In genomic region chr9:62318729-62319128, GRCm38 (mm10) we compare ENCODE assay signal across 36 mouse cellular contexts. TPM values are rescaled to one million over a fixed set of nuclear protein-coding genes. Genes with fewer than 3 reads are reported as not detected.
DNase-seq lines count a peak whose midpoint lies in the region; ATAC-seq and TF ChIP-seq lines count a peak whose summit lies in the region.
"Had no signal": no experiment of that assay in that cellular context is flagged by ENCODE, and none has a peak within 500 bp of the region (broad histone marks: within the 10 kb centered on the region; RNA-seq: fewer than 3 reads in every experiment).

No protein-coding gene starts in this region.

- H3K27me3 ChIP-seq in forebrain, postnatal 0 days (ENCODE audit: insufficient read depth, low read length): no peaks in the 10 kb centered on the region
- no peaks in the 10 kb centered on the region for H3K27me3 ChIP-seq in forebrain, embryonic 13.5 days
- no peaks in the 10 kb centered on the region for H3K27me3 ChIP-seq in kidney, postnatal 0 days (ENCODE audit: insufficient read depth, low read length)
- H3K27me3 ChIP-seq in kidney, embryonic 14.5 days (ENCODE audit: control insufficient read depth, insufficient read depth, low read length): no peaks in the 10 kb centered on the region
- H3K27me3 ChIP-seq in lung, postnatal 0 days (replicated peaks; ENCODE audit: insufficient read depth, low read length): no peaks in the 10 kb centered on the region
- H3K27me3 ChIP-seq: embryonic facial prominence, embryonic 13.5 days; heart, embryonic 15.5 days; hindbrain, embryonic 12.5 days; limb, embryonic 12.5 days; midbrain, embryonic 13.5 days had no signal

- H3K36me3 ChIP-seq in forebrain, postnatal 0 days (ENCODE audit: insufficient read depth): no peaks in the 10 kb centered on the region
- no peaks in the 10 kb centered on the region for H3K36me3 ChIP-seq in forebrain, embryonic 13.5 days (ENCODE audit: poor library complexity, severe bottlenecking)
- no peaks in the 10 kb centered on the region for H3K36me3 ChIP-seq in kidney, postnatal 0 days (ENCODE audit: insufficient read depth, low read length)
- H3K36me3 ChIP-seq in kidney, embryonic 14.5 days (ENCODE audit: control insufficient read depth, insufficient read depth, low read length): no peaks in the 10 kb centered on the region
- H3K36me3 ChIP-seq in lung, postnatal 0 days (ENCODE audit: insufficient read depth, low read length): no peaks in the 10 kb centered on the region
- H3K36me3 ChIP-seq: embryonic facial prominence, embryonic 13.5 days; forebrain, embryonic 10.5 days; heart, embryonic 10.5 days; heart, embryonic 15.5 days; hindbrain, embryonic 12.5 days; limb, embryonic 12.5 days; midbrain, embryonic 13.5 days had no signal

- H3K9ac ChIP-seq in forebrain, postnatal 0 days: no peak overlapping the region
- H3K9ac ChIP-seq in forebrain, embryonic 13.5 days: no peak overlapping the region
- no peak overlapping the region for H3K9ac ChIP-seq in kidney, postnatal 0 days (ENCODE audit: low read depth, low read length)
- no peak overlapping the region for H3K9ac ChIP-seq in kidney, embryonic 14.5 days (ENCODE audit: low read depth, low read length)
- no peak overlapping the region for H3K9ac ChIP-seq in lung, postnatal 0 days (replicated peaks; ENCODE audit: low read depth)
- H3K9ac ChIP-seq: embryonic facial prominence, embryonic 13.5 days; heart, embryonic 15.5 days; hindbrain, embryonic 12.5 days; limb, embryonic 12.5 days; midbrain, embryonic 13.5 days had no signal

- DNase-seq in forebrain, postnatal 0 days: no peak
- DNase-seq in kidney, postnatal 0 days (ENCODE audit: low spot score): no peak
- DNase-seq in lung, postnatal 0 days (ENCODE audit: low spot score): no peak
- DNase-seq in lung, postnatal 4 days: no peak
- no peak for DNase-seq in right cerebral cortex, postnatal 25 days
- DNase-seq: adrenal gland, postnatal 25 days; cerebellum, adult 11-12 months; cerebellum, postnatal 10 days; heart, postnatal 36 days; kidney, adult 18-20 months; kidney, postnatal 4 days; layer of hippocampus, adult 9-11 months; lung, postnatal 14 days had no signal

- H3K4me1 ChIP-seq in forebrain, postnatal 0 days (ENCODE audit: insufficient read depth): no peaks in the 10 kb centered on the region
- 0 out of 2 replicates have a peak, but pooled peaks cover 3% of the 10 kb centered on the region for H3K4me1 ChIP-seq in forebrain, embryonic 13.5 days
- no peaks in the 10 kb centered on the region for H3K4me1 ChIP-seq in kidney, postnatal 0 days (replicated peaks; ENCODE audit: insufficient read depth, low read length)
- no peaks in the 10 kb centered on the region for H3K4me1 ChIP-seq in kidney, embryonic 14.5 days (ENCODE audit: control insufficient read depth, insufficient read depth, low read length)
- H3K4me1 ChIP-seq in lung, postnatal 0 days (ENCODE audit: insufficient read depth, low read depth, low read length): no peaks in the 10 kb centered on the region
- H3K4me1 ChIP-seq: embryonic facial prominence, embryonic 13.5 days; forebrain, embryonic 10.5 days; heart, embryonic 10.5 days; heart, embryonic 15.5 days; hindbrain, embryonic 12.5 days; limb, embryonic 12.5 days; midbrain, embryonic 13.5 days had no signal

- no peak for TF ChIP-seq EP300 in lung, postnatal 0 days (IDR thresholded peaks at IDR 0.05)

- ATAC-seq in forebrain, postnatal 0 days: no peak
- no peak for ATAC-seq in forebrain, embryonic 13.5 days
- ATAC-seq in kidney, postnatal 0 days (replicated peaks; ENCODE audit: low FRiP score, low read depth): no peak
- ATAC-seq in kidney, embryonic 14.5 days (ENCODE audit: low FRiP score, low TSS enrichment): no peak
- ATAC-seq in lung, postnatal 0 days: no peak
- ATAC-seq: forebrain, embryonic 16.5 days; midbrain, embryonic 13.5 days had no signal

- WGBS in forebrain, postnatal 0 days: 83% methylated on average over 4 of the region's 4 CpGs
- 87% methylated on average over 4 of the region's 4 CpGs for WGBS in forebrain, embryonic 13.5 days
- WGBS in kidney, postnatal 0 days: 78% methylated on average over 4 of the region's 4 CpGs
- 84% methylated on average over 4 of the region's 4 CpGs for WGBS in kidney, embryonic 14.5 days
- WGBS in lung, postnatal 0 days: 68% methylated on average over 4 of the region's 4 CpGs

- H3K4me2 ChIP-seq in forebrain, postnatal 0 days (ENCODE audit: low read depth): no peak overlapping the region
- no peak overlapping the region for H3K4me2 ChIP-seq in forebrain, embryonic 13.5 days
- H3K4me2 ChIP-seq in kidney, postnatal 0 days (ENCODE audit: low read length): no peak overlapping the region
- no peak overlapping the region for H3K4me2 ChIP-seq in kidney, embryonic 14.5 days (replicated peaks; ENCODE audit: low read depth, low read length)
- no peak overlapping the region for H3K4me2 ChIP-seq in lung, postnatal 0 days (replicated peaks; ENCODE audit: low read depth, low read length)
- H3K4me2 ChIP-seq: embryonic facial prominence, embryonic 13.5 days; heart, embryonic 15.5 days; hindbrain, embryonic 12.5 days; limb, embryonic 12.5 days; midbrain, embryonic 13.5 days had no signal

- peak; percentile 36 for TF ChIP-seq CTCF in forebrain, postnatal 0 days (IDR thresholded peaks at IDR 0.05; ENCODE audit: low read depth)
- TF ChIP-seq CTCF in kidney, postnatal 0 days (IDR thresholded peaks at IDR 0.05; ENCODE audit: low read depth): peak; percentile 51
- peak; percentile 37 for TF ChIP-seq CTCF in lung, postnatal 0 days (IDR thresholded peaks at IDR 0.05)

- H3K9me3 ChIP-seq in forebrain, postnatal 0 days (ENCODE audit: low read length): no peaks in the 10 kb centered on the region
- peaks cover 8% of the 10 kb centered on the region for H3K9me3 ChIP-seq in forebrain, embryonic 13.5 days (replicated peaks)
- no peaks in the 10 kb centered on the region for H3K9me3 ChIP-seq in kidney, postnatal 0 days (replicated peaks; ENCODE audit: low read length)
- H3K9me3 ChIP-seq in kidney, embryonic 14.5 days (ENCODE audit: control insufficient read depth, low read length): no peaks in the 10 kb centered on the region
- no peaks in the 10 kb centered on the region for H3K9me3 ChIP-seq in lung, postnatal 0 days (ENCODE audit: low read length)
- H3K9me3 ChIP-seq: embryonic facial prominence, embryonic 13.5 days; heart, embryonic 10.5 days; midbrain, embryonic 13.5 days had no signal

- H3K4me3 ChIP-seq in forebrain, postnatal 0 days (ENCODE audit: low read depth, low read length): no peak overlapping the region
- no peak overlapping the region for H3K4me3 ChIP-seq in forebrain, embryonic 13.5 days
- no peak overlapping the region for H3K4me3 ChIP-seq in kidney, postnatal 0 days (replicated peaks; ENCODE audit: low read depth, low read length)
- no peak overlapping the region for H3K4me3 ChIP-seq in kidney, embryonic 14.5 days (ENCODE audit: low read length)
- no peak overlapping the region for H3K4me3 ChIP-seq in lung, postnatal 0 days (ENCODE audit: low read depth, low read length)
- H3K4me3 ChIP-seq: embryonic facial prominence, embryonic 13.5 days; forebrain, embryonic 10.5 days; heart, embryonic 10.5 days; heart, embryonic 15.5 days; hindbrain, embryonic 12.5 days; limb, embryonic 12.5 days; midbrain, embryonic 13.5 days had no signal

- no peak overlapping the region for H3K27ac ChIP-seq in forebrain, postnatal 0 days (ENCODE audit: low read depth, low read length)
- H3K27ac ChIP-seq in forebrain, embryonic 13.5 days: no peak overlapping the region
- no peak overlapping the region for H3K27ac ChIP-seq in kidney, postnatal 0 days
- no peak overlapping the region for H3K27ac ChIP-seq in kidney, embryonic 14.5 days (ENCODE audit: low read depth, low read length)
- H3K27ac ChIP-seq in lung, postnatal 0 days (ENCODE audit: low read length): no peak overlapping the region
- H3K27ac ChIP-seq: embryonic facial prominence, embryonic 13.5 days; forebrain, embryonic 10.5 days; heart, embryonic 10.5 days; heart, embryonic 15.5 days; hindbrain, embryonic 12.5 days; limb, embryonic 12.5 days; midbrain, embryonic 13.5 days had no signal

RNA-seq across cellular contexts. Expression of gene Anp32a, which starts 22.4 kb away (rescaled TPM):
- 130 and 140 TPM in 2 replicates for total RNA-seq in forebrain, postnatal 0 days (2014; rRNA removed)
- polyA plus RNA-seq in forebrain, postnatal 0 days (2015; fragmentation: Nextera tagmentation; extraction: Ambion mirVana): 96.1 and 110 TPM in 2 replicates
- polyA plus RNA-seq in forebrain, embryonic 13.5 days (2015; fragmentation: Nextera tagmentation; extraction: Ambion mirVana): 254 and 256 TPM in 2 replicates
- polyA plus RNA-seq in kidney, postnatal 0 days (2015; fragmentation: Nextera tagmentation; extraction: Ambion mirVana): 139 and 166 TPM in 2 replicates
- 155 and 214 TPM in 2 replicates for polyA plus RNA-seq in kidney, embryonic 14.5 days (2014; fragmentation: Nextera tagmentation; extraction: Ambion mirVana)
- polyA plus RNA-seq in lung, postnatal 0 days (2015; fragmentation: Nextera tagmentation; extraction: Ambion mirVana): 101 and 141 TPM in 2 replicates

RNA-seq across cellular contexts. Expression of gene Spesp1, which starts 36.7 kb away (rescaled TPM):
- total RNA-seq in forebrain, postnatal 0 days (2014; rRNA removed): 0.19 TPM in 1 of 2 replicates, not detected in the other
- not detected in 2 replicates for polyA plus RNA-seq in forebrain, postnatal 0 days (2015; fragmentation: Nextera tagmentation; extraction: Ambion mirVana)
- not detected in 2 replicates for polyA plus RNA-seq in forebrain, embryonic 13.5 days (2015; fragmentation: Nextera tagmentation; extraction: Ambion mirVana)
- not detected in 2 replicates for polyA plus RNA-seq in kidney, postnatal 0 days (2015; fragmentation: Nextera tagmentation; extraction: Ambion mirVana)
- polyA plus RNA-seq in kidney, embryonic 14.5 days (2014; fragmentation: Nextera tagmentation; extraction: Ambion mirVana): not detected in 2 replicates
- polyA plus RNA-seq in lung, postnatal 0 days (2015; fragmentation: Nextera tagmentation; extraction: Ambion mirVana): not detected in 2 replicates
- total RNA-seq: adrenal gland, adult 18-20 months; adrenal gland, postnatal 25 days; common myeloid progenitor, adult 5-6 weeks; gastrocnemius, adult 8-10 months; gastrocnemius, postnatal 4 days; heart, postnatal 36 days; left cerebral cortex, postnatal 25 days; liver, adult 2 months; megakaryocyte progenitor cell, adult 5-6 weeks; monocyte, adult 5-6 weeks had no signal
- polyA plus RNA-seq: embryonic facial prominence, embryonic 13.5 days; forebrain, embryonic 16.5 days; heart, embryonic 10.5 days; heart, embryonic 15.5 days; hindbrain, embryonic 12.5 days; kidney, embryonic 16.5 days; limb, embryonic 12.5 days; liver, adult 2 months; liver, embryonic 16.5 days; neural tube, embryonic 14.5 days; small intestine, adult 2 months; stomach, embryonic 14.5 days had no signal
